Mouse (Mus musculus) brain, embryonic 14.5 days (tissue): ENCODE data around the gene 2310011J03Rik.

Experiments used
- CTCF ChIP-seq: fragments of 200-500 bp; IDR thresholded peaks from 2 replicates; pipeline ENCODE4 v1.5.1; 2012; ENCODE audit warnings: inconsistent platforms, mild to moderate bottlenecking, moderate library complexity, borderline replicate concordance; ENCODE audit not compliant: insufficient read depth, insufficient read length; ENCODE audit errors: extremely low read depth
- POLR2A ChIP-seq: fragments of 200-500 bp; IDR thresholded peaks from 2 replicates; pipeline ENCODE4 v1.6.1; 2012; ENCODE audit warnings: mild to moderate bottlenecking, inconsistent platforms, borderline replicate concordance; ENCODE audit not compliant: poor library complexity, insufficient read depth, insufficient read length, severe bottlenecking; ENCODE audit errors: extremely low read depth

DNA sequence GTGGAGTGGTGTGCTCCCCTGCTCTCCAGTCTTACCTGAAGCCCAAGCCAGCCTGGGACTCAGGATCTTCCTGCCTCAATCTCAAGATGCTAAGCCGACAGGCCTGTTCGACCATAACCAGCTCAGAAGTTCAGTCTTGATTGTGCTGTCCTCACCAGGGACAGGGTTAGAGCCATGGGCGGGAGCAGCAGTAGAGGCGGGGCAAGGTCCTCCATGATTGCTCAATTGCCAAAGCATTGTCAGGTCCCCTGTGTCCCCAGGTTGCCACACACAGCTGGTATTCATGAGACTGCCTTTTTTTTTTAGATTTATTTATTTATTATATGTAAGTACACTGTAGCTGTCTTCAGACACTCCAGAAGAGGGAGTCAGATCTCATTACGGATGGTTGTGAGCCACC, 44.1 kb downstream of the 2310011J03Rik start:
- no peak for TF ChIP-seq POLR2A
- TF ChIP-seq CTCF: no peak
